Mouse (Mus musculus) MEL (cell line): Measurements from ENCODE around the gene Ppm1g.

Experiments
- BHLHE40 ChIP-seq: IDR thresholded peaks from 2 replicates; pipeline ENCODE4 v1.6.1; 2012; ENCODE audit warnings: low read depth, mild to moderate bottlenecking, inconsistent platforms, low read length, improper control_type of control experiment, borderline replicate concordance
- CHD2 ChIP-seq: IDR thresholded peaks from 2 replicates; pipeline ENCODE4 v1.6.1; 2011; ENCODE audit warnings: low read length, improper control_type of control experiment
- CTCF ChIP-seq, 3 experiments: IDR thresholded peaks in 2 of 3; conservative IDR thresholded peaks in 1 of 3; 2 replicates each; pipeline ENCODE4 v1.5.1; 2011 to 2012; ENCODE audit warnings: low read length in 3 of 3, low read depth in 2 of 3, mild to moderate bottlenecking in 2 of 3, improper control_type of control experiment in 1 of 3, inconsistent platforms in 1 of 3, mixed read lengths in 1 of 3, moderate library complexity in 1 of 3; ENCODE audit not compliant: control insufficient read depth in 1 of 3, insufficient read depth in 1 of 3, poor library complexity in 1 of 3, severe bottlenecking in 1 of 3
- E2F4 ChIP-seq: IDR thresholded peaks from 2 replicates; pipeline ENCODE4 v1.6.1; 2011; ENCODE audit warnings: low read depth, low read length, improper control_type of control experiment, borderline replicate concordance
- EP300 ChIP-seq, 2 experiments: IDR thresholded peaks; 2 replicates each; pipeline ENCODE4 v1.6.1; 2011; ENCODE audit warnings: improper control_type of control experiment in 2 of 2, low read length in 2 of 2, low read depth in 1 of 2, mild to moderate bottlenecking in 1 of 2
- HCFC1 ChIP-seq: IDR thresholded peaks from 2 replicates; pipeline ENCODE4 v1.6.1; 2012; ENCODE audit warnings: low read depth, mild to moderate bottlenecking, inconsistent platforms, low read length, improper control_type of control experiment, moderate library complexity
- JUND ChIP-seq: IDR thresholded peaks from 2 replicates; pipeline ENCODE4 v1.6.1; 2011; ENCODE audit warnings: low read depth, mild to moderate bottlenecking, improper control_type of control experiment, low read length
- KAT2A ChIP-seq: conservative IDR thresholded peaks from 2 replicates; pipeline ENCODE4 v1.6.1; 2012; ENCODE audit warnings: low read depth, low read length, improper control_type of control experiment, inconsistent platforms
- POLR2A ChIP-seq, 2 experiments: IDR thresholded peaks; 2 replicates each; pipeline ENCODE4 v1.6.1; 2011 to 2012; ENCODE audit warnings: low read length in 2 of 2, mild to moderate bottlenecking in 2 of 2, control low read depth in 1 of 2, improper control_type of control experiment in 1 of 2, low read depth in 1 of 2, moderate library complexity in 1 of 2; ENCODE audit not compliant: control insufficient read depth in 1 of 2, insufficient read depth in 1 of 2, poor library complexity in 1 of 2
- TBP ChIP-seq: IDR thresholded peaks from 2 replicates; pipeline ENCODE4 v1.8.0; 2011; ENCODE audit warnings: low read depth, low read length, improper control_type of control experiment
- TCF12 ChIP-seq: IDR thresholded peaks from 2 replicates; pipeline ENCODE4 v1.6.1; 2014; ENCODE audit warnings: low read depth, mild to moderate bottlenecking, inconsistent platforms, low read length, improper control_type of control experiment, moderate library complexity
- ZC3H11A ChIP-seq: IDR thresholded peaks from 2 replicates; pipeline ENCODE4 v1.6.1; 2012; ENCODE audit warnings: low read depth, mild to moderate bottlenecking, inconsistent platforms, low read length, improper control_type of control experiment

DNA sequence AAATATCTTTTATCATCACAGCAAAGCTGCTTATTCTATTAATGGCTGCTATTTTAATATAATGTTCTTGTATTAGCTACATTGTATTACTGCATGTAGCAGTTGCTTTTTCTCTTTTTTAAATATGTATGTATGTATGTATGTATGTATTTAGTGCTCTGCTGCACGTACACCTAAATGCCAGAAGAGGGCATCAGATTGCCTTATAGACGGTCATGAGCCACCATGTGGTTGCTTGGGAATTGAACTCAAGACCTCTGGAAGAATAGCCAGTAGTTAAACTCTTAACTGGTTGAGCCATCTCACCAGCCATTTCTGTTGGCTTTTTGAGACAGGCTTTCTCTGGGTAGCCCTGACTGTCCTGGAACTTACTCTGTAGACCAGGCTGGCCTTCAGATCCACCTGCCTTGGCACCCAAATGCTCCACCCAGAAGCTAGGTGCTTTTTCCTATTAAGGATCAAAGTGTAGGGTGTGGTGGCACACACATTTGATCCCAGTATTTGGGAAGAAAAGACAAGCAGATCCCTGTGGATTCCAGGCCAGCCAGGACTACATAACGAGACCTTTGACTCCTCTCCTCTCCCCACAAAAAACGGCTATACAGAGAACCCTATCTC is 32.2 kb downstream of the Ppm1g start:
- TF ChIP-seq EP300 (IDR thresholded peaks at IDR 0.05; ENCODE audit: low read depth in 1 of 2, low read length in 2 of 2): no peak
- TF ChIP-seq CTCF (IDR thresholded peaks at IDR 0.05 in 2 of 3, conservative IDR thresholded peaks at IDR 0.05 in 1 of 3; ENCODE audit: control insufficient read depth in 1 of 3, insufficient read depth in 1 of 3, low read depth in 2 of 3, low read length in 3 of 3, poor library complexity in 1 of 3, severe bottlenecking in 1 of 3): peak; percentile 59 to 89 (median 67)
- TF ChIP-seq ZC3H11A: no peak; the same call in 1 of the 2 replicates
- no peak for TF ChIP-seq POLR2A (IDR thresholded peaks at IDR 0.05; ENCODE audit: control insufficient read depth in 1 of 2, insufficient read depth in 1 of 2, low read depth in 1 of 2, low read length in 2 of 2, poor library complexity in 1 of 2)
- no peak for TF ChIP-seq JUND
- TF ChIP-seq BHLHE40: no peak
- peak; percentile 23; the same call in 1 of the 2 replicates for TF ChIP-seq HCFC1
- TF ChIP-seq TCF12: no peak
- TF ChIP-seq E2F4: no peak
- peak; percentile 72 for TF ChIP-seq TBP
- no peak for TF ChIP-seq CHD2
- no peak for TF ChIP-seq KAT2A
